Mouse (Mus musculus): ENCODE measurements at regions not wholly inside any gene's neighbourhood (a gene's known extent, or its start where the extent isn't known, plus 50 kb on each side); places are given as distances from the start of the nearest gene placed in this dataset.

GRCm38 (mm10) chr3:120731287-120731686, 440.2 kb downstream of the Rwdd3 start:
- TF ChIP-seq POLR2A (IDR thresholded peaks at IDR 0.05; ENCODE audit: control insufficient read depth in 1 of 2, insufficient read depth in 1 of 2, low read depth in 1 of 2, low read length in 2 of 2, poor library complexity in 1 of 2) = no peak
- TF ChIP-seq CTCF (IDR thresholded peaks at IDR 0.05 in 2 of 3, conservative IDR thresholded peaks at IDR 0.05 in 1 of 3; ENCODE audit: control insufficient read depth in 1 of 3, insufficient read depth in 1 of 3, low read depth in 2 of 3, low read length in 3 of 3, poor library complexity in 1 of 3, severe bottlenecking in 1 of 3) = no peak
- TF ChIP-seq USF1 (IDR thresholded peaks at IDR 0.05; ENCODE audit: low read depth, low read length) = no peak
- TF ChIP-seq ZC3H11A (IDR thresholded peaks at IDR 0.05; ENCODE audit: low read depth, low read length) = no peak
- no peak for TF ChIP-seq UBTF (IDR thresholded peaks at IDR 0.05; ENCODE audit: borderline replicate concordance, insufficient read depth, low read depth, low read length)
- TF ChIP-seq RAD21 (IDR thresholded peaks at IDR 0.05; ENCODE audit: low read depth, low read length) = no peak
- no peak for TF ChIP-seq TAL1 (IDR thresholded peaks at IDR 0.05; ENCODE audit: low read length)
- no peak for TF ChIP-seq E2F4 (IDR thresholded peaks at IDR 0.05; ENCODE audit: borderline replicate concordance, low read depth, low read length)
- no peak for TF ChIP-seq GABPA (IDR thresholded peaks at IDR 0.05; ENCODE audit: low read depth, low read length)

Measured in MEL (cell line).